Mouse (Mus musculus) telencephalon, adult 2 months (tissue): ENCODE results near the gene Pgf.
A peak's percentile ranks its signal among the peaks of the same experiment; 100 is the strongest.
"Not testable (repeated sequence)": the region's sequence is repeated elsewhere in the genome, so short reads cannot be mapped to it uniquely, and the experiment has no call there.

Source experiments
- DNase-seq: peaks from one replicate; pipeline ENCODE4 v3.0.0-alpha.2; 2011; ENCODE audit warnings: low read depth, low spot score

Gene Pgf

GRCm38 (mm10) chr12:85158801-85159200 is 18.8 kb downstream of the Pgf start:
- no peak for DNase-seq

GRCm38 (mm10) chr12:85157797-85158460 is 19.7 kb downstream of the Pgf start:
- DNase-seq: no peak

- DNase-seq: no peak
These were observed 21.3 kb downstream of the Pgf start for GRCm38 (mm10) chr12:85156324-85156723.

GRCm38 (mm10) chr12:85153011-85153410 is 24.6 kb downstream of the Pgf start:
- no peak for DNase-seq

- peak; percentile 83 for DNase-seq
These were observed 26.4 kb downstream of the Pgf start, which contains the start of gene Rps6kl1 for GRCm38 (mm10) chr12:85151002-85151774. Gene Rps6kl1, minus strand, starts transcription at chr12:85151264.

GRCm38 (mm10) chr12:85150321-85151001 is 27.1 kb downstream of the Pgf start:
- no peak for DNase-seq

- no peak for DNase-seq
These were observed 30.7 kb downstream of the Pgf start for GRCm38 (mm10) chr12:85146881-85147280.

- no peak for DNase-seq
These were observed 31.2 kb downstream of the Pgf start for GRCm38 (mm10) chr12:85146355-85146754.

- DNase-seq: no peak
These were observed 32.0 kb downstream of the Pgf start for GRCm38 (mm10) chr12:85145630-85146029.

GRCm38 (mm10) chr12:85144821-85145220 is 32.8 kb downstream of the Pgf start:
- no peak for DNase-seq

GRCm38 (mm10) chr12:85144276-85144675 is 33.3 kb downstream of the Pgf start:
- not testable (repeated sequence) for DNase-seq

- DNase-seq: no peak
These were observed 34.8 kb downstream of the Pgf start for GRCm38 (mm10) chr12:85142803-85143202.

GRCm38 (mm10) chr12:85141096-85141495 is 36.5 kb downstream of the Pgf start:
- no peak for DNase-seq

- DNase-seq: no peak
These were observed 37.4 kb downstream of the Pgf start for GRCm38 (mm10) chr12:85140036-85140701.

- DNase-seq: no peak
These were observed 41.0 kb downstream of the Pgf start for GRCm38 (mm10) chr12:85136627-85137026.

- DNase-seq: no peak
These were observed 41.8 kb downstream of the Pgf start for GRCm38 (mm10) chr12:85135513-85136470.

- DNase-seq: no peak
These were observed 43.4 kb downstream of the Pgf start for GRCm38 (mm10) chr12:85134043-85134794.

GRCm38 (mm10) chr12:85131361-85131760 is 46.2 kb downstream of the Pgf start:
- no peak for DNase-seq

- DNase-seq: no peak
These were observed 48.1 kb downstream of the Pgf start for GRCm38 (mm10) chr12:85129426-85129978.
